Mouse (Mus musculus) thymus, postnatal 36 days (tissue): ENCODE measurements around the gene Stk11.
"Not testable (repeated sequence)": the region's sequence is repeated elsewhere in the genome, so short reads cannot be mapped to it uniquely, and the experiment has no call there.

Experiments used
- DNase-seq, 2 experiments: peaks; one replicate each; pipeline ENCODE4 v3.0.0; 2022; ENCODE audit warnings: mixed read lengths in 2 of 2

Gene Stk11

DNA sequence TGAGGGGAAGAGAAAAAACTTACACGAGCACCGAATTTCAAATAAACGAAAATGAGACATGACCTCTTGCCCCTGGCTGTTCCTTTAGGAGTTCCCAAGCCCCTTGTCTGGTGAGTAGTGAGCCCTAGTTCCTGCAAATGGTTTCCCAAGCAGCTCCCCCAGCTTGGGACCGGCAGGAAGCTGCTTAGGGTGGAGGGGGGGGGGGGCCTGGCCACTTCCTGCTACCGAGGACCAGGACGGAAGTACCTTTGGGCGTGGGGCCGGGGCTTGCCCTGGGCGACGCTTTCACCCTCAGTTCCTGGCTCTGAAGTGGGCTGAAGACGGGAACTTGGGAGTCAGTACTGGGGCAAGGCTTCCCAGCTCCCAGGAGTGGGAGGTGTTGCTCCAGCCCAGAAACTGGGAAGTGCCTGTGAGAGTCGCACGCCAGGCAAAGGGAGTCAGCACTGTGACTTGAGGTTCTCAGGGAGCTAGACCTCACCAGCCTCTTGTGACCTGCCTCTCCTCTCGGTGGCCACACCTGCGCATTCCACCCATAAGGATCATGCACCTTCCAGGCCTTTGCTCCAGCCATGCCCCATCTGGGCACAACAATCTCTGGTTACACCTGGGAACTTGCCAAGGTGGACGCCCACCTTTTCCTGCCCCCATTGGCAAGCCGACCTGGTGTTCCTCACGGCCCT, 42.8 kb downstream of the Stk11 start:
- DNase-seq: peak; percentile 71 to 81

DNA sequence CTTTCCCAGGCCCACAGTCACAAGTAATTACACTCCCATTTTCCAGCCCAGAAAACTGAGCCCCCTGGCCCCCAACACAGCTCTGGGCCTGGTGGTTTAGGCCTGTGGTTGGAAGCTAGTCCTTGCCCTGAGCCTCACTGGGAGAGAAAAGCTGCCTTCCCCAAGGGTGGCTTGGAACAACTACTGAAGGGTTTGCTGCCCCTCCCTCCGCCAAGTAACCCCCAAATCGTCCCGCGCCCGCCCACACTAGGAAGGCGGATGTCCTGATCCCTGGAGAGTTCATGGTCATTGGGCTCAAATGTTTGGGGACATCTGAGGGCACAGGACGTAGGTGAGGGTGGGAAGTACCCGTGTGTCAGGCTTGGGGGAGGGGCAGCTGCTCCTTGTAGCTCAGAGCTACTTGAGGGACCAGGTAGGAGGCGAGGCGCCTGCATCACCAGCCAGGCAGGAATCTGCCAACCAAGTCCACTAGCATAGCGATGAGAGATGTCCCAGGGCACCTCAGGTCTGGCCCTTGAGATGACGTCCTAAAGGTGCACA, 43.5 kb downstream of the Stk11 start:
- DNase-seq: peak; percentile 69 to 79

DNA sequence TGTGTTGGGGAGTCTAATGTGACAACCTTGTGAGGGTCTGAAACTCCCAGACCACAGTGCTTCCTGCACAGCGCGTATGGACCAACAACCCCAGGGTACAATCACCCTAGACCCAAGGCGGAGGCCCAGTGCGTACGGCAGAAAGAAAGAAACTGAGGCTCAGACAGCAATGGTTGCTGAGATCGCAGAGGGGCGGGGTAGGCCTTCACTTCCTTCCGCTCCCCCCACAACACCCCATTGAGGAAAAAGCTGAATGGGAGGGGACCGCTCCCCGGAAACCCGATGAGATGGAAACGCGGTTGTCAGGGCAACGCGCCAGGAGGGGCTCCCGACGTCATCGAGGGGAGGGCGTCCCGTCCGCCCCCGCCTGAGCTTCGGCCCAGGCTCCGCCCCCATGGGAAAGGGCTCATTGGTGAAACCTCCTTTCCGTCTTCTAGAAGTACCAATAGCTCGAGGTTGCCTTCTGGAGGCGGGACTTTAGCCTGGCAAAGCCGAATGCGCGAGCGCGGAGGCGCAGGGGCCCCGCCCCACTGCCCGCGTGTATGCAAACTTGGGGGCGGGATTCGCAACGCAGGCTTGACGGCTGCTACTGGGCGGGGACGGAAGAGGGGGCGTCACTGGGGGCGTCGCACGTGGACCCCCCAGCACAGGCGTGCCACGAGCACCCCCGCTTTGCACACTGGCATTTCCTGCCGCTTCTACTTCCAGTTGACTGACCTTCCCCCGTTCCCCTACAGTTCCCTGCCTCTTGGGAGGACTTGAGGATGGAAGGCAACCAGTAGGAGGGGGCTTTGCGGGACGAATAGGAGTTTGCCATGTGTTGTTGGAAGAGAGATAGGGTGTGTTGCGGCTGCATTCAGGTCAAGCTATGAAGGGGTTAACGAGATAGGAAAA, 44.2 kb downstream of the Stk11 start:
- peak; percentile 99 to 100 for DNase-seq

DNA sequence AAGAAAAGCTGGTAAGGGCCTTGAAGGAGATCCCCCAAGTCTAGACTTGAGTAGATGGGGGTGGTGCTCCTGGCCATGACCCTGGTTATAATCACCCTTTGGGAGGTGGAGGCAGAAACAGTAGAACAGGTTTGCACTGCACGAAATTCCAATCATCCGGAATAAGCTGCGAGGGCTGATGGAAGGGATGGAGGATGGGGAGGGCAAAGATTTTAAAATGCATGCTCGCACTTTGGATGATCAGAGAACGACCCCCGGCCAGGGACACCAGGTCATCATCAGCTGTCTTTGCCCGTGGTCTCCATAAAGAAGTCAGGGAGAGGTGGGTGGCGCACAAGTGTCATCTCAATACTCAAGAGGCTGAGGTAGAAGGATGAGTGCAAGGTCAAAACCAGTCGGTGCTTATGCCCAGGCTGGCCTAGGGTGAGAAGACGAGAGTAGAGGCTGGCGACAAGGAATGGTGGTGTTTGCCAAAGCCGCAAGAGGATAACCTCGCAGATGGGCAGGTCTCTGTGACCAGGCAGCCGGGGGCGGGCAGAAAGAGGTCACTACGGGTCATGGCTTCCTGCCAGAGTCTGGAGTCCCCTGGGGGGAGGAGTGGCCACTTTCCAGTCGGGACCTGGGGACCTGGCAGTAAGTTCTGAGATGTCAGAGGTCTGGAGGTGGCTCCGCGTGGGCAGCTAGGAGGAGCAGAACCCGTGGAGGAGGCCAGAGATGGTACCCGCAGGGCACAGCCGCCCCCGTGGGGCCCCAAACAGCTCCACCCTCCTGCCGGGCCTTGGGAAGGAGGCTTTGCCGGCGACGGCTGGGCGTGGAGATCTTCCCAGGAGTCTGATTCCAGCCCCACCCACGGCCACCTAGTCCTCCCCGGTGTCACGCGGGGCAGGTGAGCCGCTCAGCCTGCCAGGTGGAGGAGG, 45.1 kb downstream of the Stk11 start:
- peak in 1 of 2 experiments; percentile 72 for DNase-seq

DNA sequence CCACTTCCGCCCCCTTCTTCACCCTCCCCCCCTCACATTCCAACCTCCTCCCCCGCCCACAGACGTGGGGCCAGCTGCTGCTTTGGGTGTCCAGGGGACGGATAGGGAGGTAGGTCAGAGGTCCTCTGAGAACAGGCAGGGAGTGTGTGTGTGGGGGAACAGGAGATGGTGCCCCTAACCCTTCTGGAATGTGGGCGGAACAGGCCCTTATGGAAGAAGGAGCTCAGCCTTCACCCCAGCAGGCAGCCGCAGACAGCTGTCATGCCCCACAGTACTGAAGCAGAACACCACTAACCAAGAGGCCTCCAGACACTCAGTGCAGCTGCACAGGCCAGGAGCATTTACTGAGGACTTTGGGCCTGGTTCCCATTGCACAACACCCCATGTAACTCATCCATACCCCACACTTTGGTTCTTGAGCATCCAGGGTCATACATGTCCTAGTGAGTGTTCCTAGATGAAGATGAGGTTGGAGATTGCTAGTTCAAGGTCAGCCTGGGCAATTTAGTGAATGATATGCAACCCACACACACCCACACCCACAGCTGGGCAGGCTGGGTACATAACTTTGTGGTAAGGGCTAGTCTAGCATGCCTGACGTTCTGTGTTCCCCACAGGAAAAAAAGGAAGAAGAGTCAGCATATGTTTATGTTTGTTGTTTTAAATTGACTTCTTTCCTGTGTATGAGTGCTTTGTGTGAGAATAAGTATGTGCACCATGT, 46.1 kb downstream of the Stk11 start:
- DNase-seq: peak in 1 of 2 experiments; percentile 55

DNA sequence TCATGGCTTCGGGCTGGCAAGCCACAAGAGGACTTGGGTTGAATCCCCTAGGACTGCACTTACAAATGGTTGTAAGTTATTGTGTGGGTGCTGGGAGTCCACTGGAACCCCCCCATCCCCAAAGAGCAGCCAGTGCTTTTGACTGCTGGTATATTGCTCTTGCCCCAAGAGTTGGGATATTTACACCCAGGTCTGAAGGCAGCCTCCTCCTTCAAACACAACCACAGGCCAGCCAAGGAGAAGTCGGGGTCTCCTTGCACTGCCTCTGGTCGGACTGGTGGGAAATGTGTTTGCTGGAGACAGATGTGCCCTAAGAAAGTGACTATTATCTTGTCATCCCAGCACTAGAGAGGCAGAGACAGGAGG, 46.6 kb downstream of the Stk11 start:
- no peak for DNase-seq

DNA sequence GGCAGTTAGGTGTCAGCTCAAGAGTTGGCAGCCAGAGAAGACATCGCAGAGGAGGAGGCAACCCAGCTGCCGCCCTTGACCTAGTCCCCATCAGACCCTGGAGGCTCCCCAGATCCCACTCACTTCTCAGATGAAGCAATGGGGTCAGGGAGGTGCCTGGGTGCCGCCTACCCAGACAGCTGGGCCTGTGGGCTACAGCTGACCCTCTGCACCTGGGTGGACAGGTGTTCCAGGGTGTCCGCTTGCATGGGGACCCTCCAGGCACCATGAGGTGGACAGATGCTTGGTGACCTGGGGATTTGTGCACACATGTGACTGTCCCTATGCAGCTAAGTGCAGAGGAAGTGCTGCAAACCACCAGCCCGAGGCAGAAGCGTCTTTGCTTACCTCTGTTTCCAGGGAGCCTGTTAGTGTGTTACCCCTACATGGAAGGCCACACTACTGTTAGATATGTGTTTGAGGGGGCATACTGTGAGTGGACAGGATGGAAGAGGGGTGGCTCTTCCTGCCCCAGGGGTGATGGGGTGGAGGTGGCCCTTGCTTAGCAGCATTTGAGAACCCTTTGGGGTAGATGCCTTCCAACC, 47.2 kb downstream of the Stk11 start:
- DNase-seq: peak in 1 of 2 experiments; percentile 37

DNA sequence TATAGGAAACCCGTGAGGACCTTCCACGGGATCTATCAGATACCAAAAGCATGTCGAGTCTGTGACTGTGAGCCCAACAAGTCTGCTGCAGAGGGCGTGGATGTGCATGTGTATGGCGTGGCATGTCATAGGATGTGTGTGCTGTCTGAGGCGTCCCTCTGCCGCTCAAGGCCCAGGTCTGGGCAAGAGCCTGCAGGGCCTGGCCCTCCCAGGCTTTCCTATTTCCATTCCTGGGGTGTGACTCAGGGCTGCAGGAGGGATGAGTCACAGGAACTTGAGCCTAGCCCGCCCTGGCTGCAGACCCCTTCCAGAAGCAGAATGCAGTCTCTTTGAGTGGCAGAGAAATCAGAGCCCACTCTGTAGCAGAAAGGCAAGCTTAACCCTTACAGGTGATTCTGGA, 48.1 kb downstream of the Stk11 start:
- DNase-seq: no peak

DNA sequence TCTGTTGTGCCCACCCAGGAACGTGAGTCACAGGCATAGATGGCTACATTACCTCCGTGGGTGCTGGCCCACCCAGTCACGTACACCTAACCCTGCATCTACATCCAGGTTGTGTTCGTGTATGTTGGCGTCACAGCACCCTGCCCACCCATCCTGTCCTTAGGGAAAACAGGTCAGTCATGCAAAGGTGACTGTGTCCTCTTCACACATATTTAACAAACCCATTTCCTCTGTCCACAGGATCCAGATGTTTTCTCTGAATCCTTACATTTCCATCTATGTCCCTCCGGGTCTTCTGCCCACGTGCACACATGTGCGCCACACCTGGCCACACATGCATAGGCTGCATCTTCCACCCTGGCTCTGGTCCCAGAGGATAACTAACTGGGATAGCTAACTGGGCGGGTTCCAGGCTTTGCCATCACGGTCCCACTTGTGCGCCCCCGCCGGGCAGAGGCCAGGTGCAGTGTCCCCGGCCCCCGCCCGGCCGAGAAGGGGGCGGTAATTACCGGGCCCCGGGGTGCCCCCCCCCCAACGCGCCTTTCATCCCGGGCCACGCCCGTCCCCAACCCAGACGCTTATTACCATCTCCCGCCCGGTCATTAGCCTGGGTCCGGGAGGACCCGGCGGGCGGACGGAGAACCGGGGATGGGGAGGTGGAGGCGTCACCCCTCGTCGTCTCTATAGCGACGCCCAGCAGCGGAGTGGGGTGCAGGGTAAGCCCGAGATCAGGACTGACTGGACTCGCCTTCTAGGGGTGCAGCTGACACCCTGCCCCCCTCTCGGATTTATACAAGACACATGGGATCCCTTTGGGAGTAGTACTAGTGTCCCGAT, 48.8 kb downstream of the Stk11 start:
- DNase-seq: no peak

DNA sequence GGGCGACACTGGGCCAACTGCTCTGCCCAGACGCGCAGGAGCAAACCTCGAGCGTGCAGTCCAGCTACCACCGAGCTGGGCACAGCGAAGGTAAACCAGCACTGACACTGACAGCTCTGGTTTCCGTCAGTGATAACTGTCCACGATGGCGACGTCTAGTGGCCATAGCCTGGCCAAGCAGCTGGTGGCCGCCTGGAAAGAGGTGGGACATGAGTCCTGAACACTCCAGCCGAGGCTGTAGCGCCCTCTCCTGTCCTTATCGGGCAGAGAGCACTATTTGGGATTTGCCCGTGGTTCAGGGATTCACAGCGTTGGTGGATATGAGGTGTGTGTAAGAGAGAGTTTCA, 49.4 kb downstream of the Stk11 start:
- DNase-seq: peak; percentile 90

DNA sequence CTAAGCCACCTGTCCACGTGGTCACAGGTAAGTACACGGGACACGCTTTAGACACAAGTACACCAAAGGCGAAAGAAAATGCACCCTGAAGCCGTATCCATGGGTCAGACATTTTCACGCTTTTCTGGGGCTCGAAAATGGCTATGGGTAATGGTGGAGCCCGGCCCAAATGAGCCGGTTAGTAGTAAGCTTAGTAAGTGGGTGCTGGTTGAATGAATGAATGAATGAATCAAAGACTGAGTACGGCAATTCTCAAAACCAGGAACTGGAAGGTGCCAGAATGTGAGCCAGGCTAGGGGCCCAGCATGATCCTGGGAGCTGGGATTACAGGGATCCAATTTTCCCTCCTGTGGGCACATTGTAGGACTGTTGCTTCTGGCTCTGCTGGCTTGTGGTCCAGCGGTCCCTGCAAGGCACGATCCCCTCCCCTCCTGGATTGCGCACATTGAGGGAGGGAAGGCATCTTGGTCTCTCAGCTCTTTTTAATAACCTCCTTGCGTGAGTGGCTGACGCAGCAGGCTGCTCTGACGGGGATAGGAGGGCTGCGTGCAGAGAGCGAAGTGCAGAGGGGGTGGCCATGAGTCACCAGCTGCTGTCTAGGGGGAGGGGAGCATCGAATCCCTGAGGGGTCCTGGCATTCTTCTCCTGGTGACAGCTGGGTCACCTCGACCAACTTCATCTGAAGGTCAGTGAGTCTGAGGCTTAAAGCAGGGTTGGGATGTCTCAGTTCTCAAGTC, 50.0 kb downstream of the Stk11 start, which contains the start of gene Cirbp:
TSS of gene Cirbp (plus strand) at position 594 of the 737 bp plus-strand sequence.
- peak; percentile 9 to 48 for DNase-seq

DNA sequence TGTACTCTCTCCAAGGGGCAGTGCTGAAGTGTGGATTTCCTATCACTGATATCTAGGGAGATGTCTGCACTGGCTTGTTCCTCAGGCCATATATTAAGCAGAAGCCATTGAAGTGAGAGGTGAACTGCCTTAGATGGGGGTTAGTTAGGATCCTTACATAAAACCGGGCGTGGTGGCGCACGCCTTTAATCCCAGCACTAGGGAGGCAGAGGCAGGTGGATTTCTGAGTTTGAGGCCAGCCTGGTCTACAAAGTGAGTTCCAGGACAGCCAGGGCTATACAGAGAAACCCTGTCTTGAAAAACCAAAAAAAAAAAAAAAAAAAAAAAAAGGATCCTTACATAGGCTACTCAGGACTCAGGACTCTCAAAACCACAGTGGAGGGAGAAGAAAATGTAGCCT, 50.5 kb downstream of the Stk11 start:
- DNase-seq: not testable (repeated sequence)

DNA sequence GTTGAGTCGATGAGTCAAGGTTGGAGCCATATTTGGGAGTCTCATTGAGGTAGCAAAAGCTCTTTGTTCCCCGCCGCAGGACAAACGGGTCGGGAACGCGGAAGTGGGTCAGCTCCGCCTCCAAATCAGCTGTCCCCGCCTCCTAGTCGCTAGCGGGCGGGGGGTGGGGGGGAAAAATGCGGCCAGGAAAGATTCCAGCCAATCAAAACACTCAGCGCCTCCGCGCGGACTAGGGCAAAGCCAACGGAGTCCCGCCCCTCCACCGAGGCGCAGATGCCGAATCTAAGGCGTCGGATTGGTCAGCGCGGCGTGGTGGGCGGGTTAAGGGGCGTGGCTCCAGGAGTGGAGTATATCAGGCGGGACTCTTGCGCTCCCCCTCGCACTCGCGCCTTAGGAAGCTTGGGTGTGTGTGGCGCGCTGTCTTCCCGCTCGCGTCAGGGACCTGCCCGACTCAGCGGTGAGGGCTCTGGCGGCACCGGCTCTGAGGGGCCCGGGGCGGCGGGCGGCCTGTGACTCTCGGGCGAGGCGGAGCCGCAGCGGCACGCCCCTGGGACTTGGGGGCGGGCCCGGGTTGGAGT, 51.9 kb downstream of the Stk11 start:
- DNase-seq: peak; percentile 99 to 100

DNA sequence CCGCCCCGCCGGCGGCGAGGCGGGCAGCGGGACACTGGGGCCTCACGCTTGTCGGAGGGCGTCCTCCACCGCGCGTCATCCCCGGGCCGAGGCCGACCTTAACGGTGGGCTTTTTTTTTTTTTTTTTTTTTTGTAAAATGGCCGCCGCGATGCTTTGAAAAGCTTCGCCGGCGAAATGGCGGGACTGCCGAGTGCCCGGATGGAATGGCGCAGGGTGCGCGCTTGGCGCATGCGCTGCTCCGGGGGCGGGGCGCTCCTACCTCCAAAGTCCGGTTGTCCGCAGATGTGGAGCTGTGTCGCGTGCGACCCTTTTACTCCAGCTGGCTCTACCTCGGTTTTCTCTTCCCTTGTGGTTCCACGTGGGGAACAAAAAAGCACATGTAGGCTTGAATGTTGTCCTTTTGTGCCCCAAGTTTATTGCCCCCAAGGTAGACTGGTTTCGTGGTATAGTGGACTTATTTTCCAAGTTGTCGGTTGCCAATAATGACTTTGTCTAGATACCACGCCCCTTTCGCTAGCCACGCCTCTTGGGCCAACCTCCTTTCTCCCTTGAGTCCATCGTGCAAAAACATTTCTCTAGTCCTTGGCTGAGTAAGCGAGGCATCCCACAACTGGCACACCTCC, 52.5 kb downstream of the Stk11 start:
- peak; percentile 86 to 89 for DNase-seq

DNA sequence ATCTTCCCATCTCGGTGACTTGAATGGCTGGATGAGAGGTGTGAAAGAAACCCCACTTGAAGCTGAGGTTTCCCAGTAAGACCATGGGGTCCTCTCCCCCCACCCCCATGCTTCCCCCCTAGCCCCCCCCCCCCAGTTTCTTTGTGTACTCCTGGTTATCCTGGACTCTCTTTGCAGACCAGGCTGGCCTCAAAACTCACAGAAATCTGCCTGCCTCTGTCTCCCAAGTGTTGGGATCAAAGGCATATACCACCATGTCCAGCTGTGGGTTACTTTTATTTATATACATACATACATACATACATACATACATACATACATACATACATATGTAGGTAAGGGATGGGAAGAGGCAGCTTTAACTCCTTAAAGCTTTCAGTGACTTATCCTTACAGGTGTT, 53.5 kb downstream of the Stk11 start:
- DNase-seq: no peak

DNA sequence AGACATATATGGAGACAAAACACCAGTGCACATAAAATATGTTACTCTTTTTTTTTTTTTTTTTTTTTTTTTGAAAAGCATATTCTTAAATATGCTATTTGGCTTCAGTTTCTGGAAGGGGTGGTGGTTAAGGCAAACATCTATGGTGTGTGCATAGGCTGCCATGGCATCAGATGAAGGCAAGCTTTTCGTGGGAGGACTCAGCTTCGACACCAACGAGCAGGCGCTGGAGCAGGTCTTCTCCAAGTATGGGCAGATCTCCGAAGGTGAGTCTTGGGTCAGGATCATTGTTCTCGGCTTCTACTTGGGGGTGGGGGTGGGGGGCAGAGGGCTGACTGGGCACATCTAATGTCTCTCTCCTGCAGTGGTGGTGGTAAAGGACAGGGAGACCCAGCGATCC, 54.0 kb downstream of the Stk11 start:
- no peak for DNase-seq

DNA sequence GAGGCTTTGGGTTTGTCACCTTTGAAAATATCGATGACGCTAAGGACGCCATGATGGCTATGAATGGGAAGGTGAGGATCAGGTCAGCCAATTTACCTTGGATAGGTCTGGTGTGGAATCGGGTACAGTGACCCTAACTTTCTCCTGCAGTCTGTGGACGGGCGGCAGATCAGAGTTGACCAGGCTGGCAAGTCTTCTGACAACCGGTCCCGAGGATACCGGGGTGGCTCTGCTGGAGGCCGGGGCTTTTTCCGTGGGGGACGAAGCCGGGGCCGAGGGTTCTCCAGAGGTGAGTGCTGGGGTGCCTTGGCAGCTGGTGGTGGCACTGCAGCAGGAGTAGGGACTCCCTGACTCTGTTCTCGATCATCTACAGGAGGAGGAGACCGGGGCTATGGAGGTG, 54.4 kb downstream of the Stk11 start:
- peak in 1 of 2 experiments; percentile 37 for DNase-seq

DNA sequence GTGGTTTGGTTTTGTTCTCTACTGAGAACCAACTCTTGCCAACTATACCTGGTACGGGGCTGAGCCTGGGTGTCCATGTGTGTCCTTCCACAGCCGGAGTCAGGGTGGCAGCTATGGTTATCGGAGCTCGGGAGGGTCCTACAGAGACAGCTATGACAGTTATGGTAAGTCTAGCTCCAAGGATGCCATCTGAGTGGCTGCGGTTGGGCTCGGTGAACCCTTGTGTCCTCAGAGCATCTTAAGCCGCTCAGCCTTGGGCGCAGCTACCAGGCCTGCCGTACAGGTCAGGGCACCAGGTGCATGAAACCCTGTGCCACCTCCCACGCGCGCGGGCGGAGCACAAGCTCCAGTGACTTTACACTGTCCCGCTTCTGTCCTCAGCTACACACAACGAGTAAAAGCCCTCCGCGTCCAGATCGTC, 55.0 kb downstream of the Stk11 start:
- DNase-seq: no peak

DNA sequence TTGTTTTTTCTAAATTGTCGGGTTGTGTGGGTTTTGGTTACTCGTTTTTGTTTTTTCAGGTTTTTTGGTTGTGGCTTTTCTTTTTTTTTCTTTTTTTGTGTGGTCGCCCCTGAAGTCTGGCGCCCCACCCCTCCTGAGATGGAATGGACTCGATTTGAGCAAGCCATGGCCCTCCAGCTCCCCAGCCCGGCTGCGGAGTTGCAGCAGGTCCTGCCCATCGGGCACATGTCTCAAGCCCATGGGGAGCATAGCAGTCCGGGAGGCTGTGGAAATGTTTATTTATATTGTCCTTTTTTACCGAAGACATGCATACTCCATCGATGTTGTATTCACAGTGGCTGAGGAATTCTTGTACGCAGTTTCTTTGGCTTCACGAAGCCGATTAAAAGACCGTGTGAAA, 55.6 kb downstream of the Stk11 start:
- DNase-seq: no peak
